Mouse (Mus musculus): Measurements from ENCODE around the gene Rab3b. TPM values are rescaled to one million over a fixed set of nuclear protein-coding genes. Genes with fewer than 3 reads are reported as not detected.

Gene Rab3b
- total RNA-seq (2021), result 10 to 100 TPM; 45.4 to 50.2 TPM
- long read RNA-seq, experiment 1, transcript Rab3b-202 (5 exons, 3,327 nt), result major isoform, 36 of 44 reads
- long read RNA-seq, experiment 1, partial matches to known transcripts, result 4 of 44 reads
- long read RNA-seq, experiment 1, other reads (novel, unspliced or antisense), result 4 of 44 reads
- long read RNA-seq, experiment 2, transcript Rab3b-202 (5 exons, 3,327 nt), result major isoform, 28 of 32 reads
- long read RNA-seq, experiment 2, partial matches to known transcripts, result 2 of 32 reads
- long read RNA-seq, experiment 2, other reads (novel, unspliced or antisense), result 2 of 32 reads

- DNase-seq, result peak; percentile 70
These were observed at the start of gene Rab3b for GRCm38 (mm10) chr4:108878963-108879822. TSS of gene Rab3b (plus strand) at chr4:108879063.

GRCm38 (mm10) chr4:108830698-108831097 is 48.2 kb upstream of the Rab3b start:
- DNase-seq, result no peak

- peak; percentile 93 for DNase-seq
These were observed 45.7 kb upstream of the Rab3b start, which contains the start of gene Btf3l4 for GRCm38 (mm10) chr4:108832916-108833827. TSS of gene Btf3l4 (minus strand) at chr4:108833614.

- no peak for DNase-seq
These were observed 45.1 kb upstream of the Rab3b start for GRCm38 (mm10) chr4:108833828-108834114.

- peak; percentile 87 for DNase-seq
These were observed 44.5 kb upstream of the Rab3b start, which contains the start of gene Txndc12 for GRCm38 (mm10) chr4:108834115-108834970. TSS of gene Txndc12 (plus strand) at chr4:108834601.

GRCm38 (mm10) chr4:108834971-108835311 is 43.9 kb upstream of the Rab3b start:
- DNase-seq, result peak; percentile 18

- DNase-seq, result no peak
These were observed 43.4 kb upstream of the Rab3b start for GRCm38 (mm10) chr4:108835496-108835895.

- DNase-seq, result no peak
These were observed 40.8 kb upstream of the Rab3b start for GRCm38 (mm10) chr4:108838031-108838430.

GRCm38 (mm10) chr4:108841920-108842578 is 36.8 kb upstream of the Rab3b start:
- no peak for DNase-seq

GRCm38 (mm10) chr4:108843336-108843735 is 35.5 kb upstream of the Rab3b start:
- DNase-seq, result no peak

GRCm38 (mm10) chr4:108845824-108846569 is 32.9 kb upstream of the Rab3b start:
- no peak for DNase-seq

- peak; percentile 89 for DNase-seq
These were observed 31.0 kb upstream of the Rab3b start, which contains the start of gene Kti12 for GRCm38 (mm10) chr4:108847715-108848504. TSS of gene Kti12 (plus strand) at chr4:108847785.

- DNase-seq, result no peak
These were observed 30.4 kb upstream of the Rab3b start, which contains the start of gene A730015C16Rik for GRCm38 (mm10) chr4:108848505-108848848. TSS of gene A730015C16Rik (minus strand) at chr4:108848619.

- no peak for DNase-seq
These were observed 12.1 kb upstream of the Rab3b start for GRCm38 (mm10) chr4:108866806-108867205.

GRCm38 (mm10) chr4:108869730-108870374 is 9.0 kb upstream of the Rab3b start:
- peak; percentile 92 for DNase-seq

- no peak for DNase-seq
These were observed 5.1 kb upstream of the Rab3b start for GRCm38 (mm10) chr4:108873746-108874145.

- no peak for DNase-seq
These were observed 962 bp upstream of the Rab3b start for GRCm38 (mm10) chr4:108877901-108878300.

- DNase-seq, result peak; percentile 35
These were observed 5.0 kb downstream of the Rab3b start for GRCm38 (mm10) chr4:108883815-108884214.

- no peak for DNase-seq
These were observed 8.6 kb downstream of the Rab3b start for GRCm38 (mm10) chr4:108887456-108887855.
